Mouse (Mus musculus) neural tube, embryonic 11.5 days (tissue): Measurements from ENCODE around the gene Ryr1. TPM values are rescaled to one million over a fixed set of nuclear protein-coding genes. Genes with fewer than 3 reads are reported as not detected.
A peak's percentile ranks its signal among the peaks of the same experiment; 100 is the strongest.

Experiments
- ATAC-seq: fragments of 200-750 bp; cut with Nextera tagmentation; 2 replicates; pipeline ENCODE4 v1.8.0; 2017; ENCODE audit warnings: moderate number of reproducible peaks, mild to moderate bottlenecking, moderate TSS enrichment, moderate library complexity; ENCODE audit not compliant: insufficient read depth, low FRiP score, low TSS enrichment
- DNase-seq: peaks from one replicate; pipeline ENCODE4 v3.0.0-alpha.2; 2015; ENCODE audit warnings: low spot score
- H3K27ac ChIP-seq: fragments of 300-500 bp; sonication (generic); 2 replicates; pipeline ENCODE4 v1.5.1; 2014; ENCODE audit warnings: low read depth, mild to moderate bottlenecking, low read length
- H3K27me3 ChIP-seq: fragments of 300-500 bp; sonication (generic); 2 replicates; pipeline ENCODE4 v1.6.1; 2014; ENCODE audit warnings: mild to moderate bottlenecking, low read length, mixed read lengths; ENCODE audit not compliant: control insufficient read depth, insufficient read depth
- H3K36me3 ChIP-seq: fragments of 300-500 bp; sonication (generic); 2 replicates; pipeline ENCODE4 v1.6.1; 2014; ENCODE audit warnings: mild to moderate bottlenecking, low read length, moderate library complexity, mixed read lengths; ENCODE audit not compliant: control insufficient read depth, insufficient read depth
- H3K4me1 ChIP-seq: fragments of 300-500 bp; sonication (generic); 2 replicates; pipeline ENCODE4 v1.6.1; 2014; ENCODE audit warnings: low read length, mixed read lengths; ENCODE audit not compliant: control insufficient read depth, insufficient read depth
- H3K4me2 ChIP-seq: fragments of 300-500 bp; sonication (generic); 2 replicates; pipeline ENCODE4 v1.6.1; 2014; ENCODE audit warnings: low read depth, mild to moderate bottlenecking, moderate library complexity
- H3K4me3 ChIP-seq: fragments of 300-500 bp; sonication (generic); 2 replicates; pipeline ENCODE4 v1.5.1; 2014; ENCODE audit warnings: low read depth, low read length
- H3K9ac ChIP-seq: fragments of 300-500 bp; sonication (generic); 2 replicates; pipeline ENCODE4 v1.6.1; 2014; ENCODE audit warnings: mild to moderate bottlenecking, low read length
- H3K9me3 ChIP-seq: fragments of 300-500 bp; sonication (generic); 2 replicates; pipeline ENCODE4 v1.6.1; 2016; ENCODE audit warnings: low read length; ENCODE audit not compliant: control insufficient read depth
- WGBS: fragments of 180-500 bp; shearing (Covaris S2); extraction: QIAGEN DNeasy Blood & Tissue Kit; methylation state at CpG from one replicate; pipeline ENCODE4 v1.1.7; 2014; 5-methylcytosine and 5-hydroxymethylcytosine counted together
- polyA plus RNA-seq: library from polyadenylated mRNA; unstranded; fragments of >200 nt; fragmentation: Nextera tagmentation; extraction: Ambion mirVana; gene quantifications from 2 replicates; pipeline ENCODE4 v1.2.1, GENCODE M21; 2014

Gene Ryr1
- polyA plus RNA-seq, 1 experiment from 2014 or later = 2.0 TPM

DNA sequence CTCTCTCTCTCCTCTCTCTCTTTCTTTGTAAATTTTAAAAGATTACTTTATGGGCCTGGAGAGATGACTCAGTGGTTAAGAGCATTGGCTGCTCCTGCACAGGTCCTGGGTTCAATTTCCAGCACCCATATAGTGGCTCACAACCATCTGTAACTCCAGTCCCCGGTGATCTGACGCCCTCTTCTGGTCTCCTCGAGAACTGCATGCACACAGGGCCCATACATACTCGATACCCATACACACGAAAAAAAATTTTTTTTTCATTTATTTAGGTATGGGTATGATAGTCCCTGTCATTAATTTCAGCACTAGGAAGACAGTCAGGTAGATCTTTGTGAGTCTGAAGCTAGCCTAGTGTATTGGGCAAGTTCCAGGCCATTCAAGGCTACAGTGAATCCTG is 83.8 kb downstream of the Ryr1 start:
- no peaks in the 10 kb centered on the region for H3K27me3 ChIP-seq
- no peaks in the 10 kb centered on the region for H3K9me3 ChIP-seq
- no peaks in the 10 kb centered on the region for H3K36me3 ChIP-seq
- no peak overlapping the region for H3K4me3 ChIP-seq
- no peak for ATAC-seq
- DNase-seq = no peak
- H3K4me2 ChIP-seq = no peak overlapping the region
- 81% methylated on average over 5 of the region's 5 CpGs for WGBS
- H3K27ac ChIP-seq = no peak overlapping the region
- H3K4me1 ChIP-seq = 0 out of 2 replicates have a peak, but pooled peaks cover 2% of the 10 kb centered on the region
- no peak overlapping the region for H3K9ac ChIP-seq

DNA sequence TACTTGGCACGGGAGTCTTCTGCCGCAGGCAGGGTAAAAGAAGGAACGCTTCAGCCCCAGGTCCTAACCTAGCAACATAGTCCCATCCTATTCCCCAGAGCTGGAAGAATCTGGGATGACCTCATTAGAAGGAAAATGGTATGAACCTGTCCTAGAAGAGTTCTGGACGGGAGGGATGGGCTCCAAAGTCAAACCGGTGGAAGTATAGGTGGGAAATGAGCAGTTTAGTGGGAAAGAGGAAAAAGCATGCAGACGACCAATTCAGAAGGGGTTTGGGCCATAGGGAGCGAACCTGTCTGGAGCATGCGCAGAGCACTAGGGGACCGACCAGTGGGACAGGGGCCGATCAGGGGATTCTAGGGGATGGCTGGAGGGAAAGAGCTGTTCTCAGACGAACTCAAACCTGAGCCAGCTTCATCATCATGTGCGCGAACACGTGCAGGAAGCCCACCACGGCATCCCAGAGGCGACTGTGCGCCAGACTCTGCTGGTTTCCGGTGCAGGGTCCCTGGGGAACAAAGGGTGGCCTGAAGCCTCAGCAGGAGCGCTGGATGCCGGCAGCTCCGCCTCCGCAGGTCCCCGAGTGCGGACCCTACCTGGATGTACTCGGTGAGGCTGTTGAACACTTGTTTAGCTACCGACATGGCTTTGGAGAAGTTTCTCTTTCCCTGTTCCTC is 84.9 kb downstream of the Ryr1 start:
- Histone ChIP-seq H3K4me2 (peak overlapping the region; percentile 53), H3K36me3 (no peaks in the 10 kb centered on the region), H3K4me1 (0 out of 2 replicates have a peak, but pooled peaks cover 2% of the 10 kb centered on the region), H3K9ac (peak overlapping the region; percentile 72), H3K4me3 (peak overlapping the region; percentile 36), H3K9me3 (no peaks in the 10 kb centered on the region; the same call in 1 of the 2 replicates), H3K27ac (no peak overlapping the region), H3K27me3 (no peaks in the 10 kb centered on the region)
- WGBS = 3% methylated on average over 26 of the region's 26 CpGs
- peak; percentile 25; the same call in 1 of the 2 replicates for ATAC-seq
- peak; percentile 67 for DNase-seq

DNA sequence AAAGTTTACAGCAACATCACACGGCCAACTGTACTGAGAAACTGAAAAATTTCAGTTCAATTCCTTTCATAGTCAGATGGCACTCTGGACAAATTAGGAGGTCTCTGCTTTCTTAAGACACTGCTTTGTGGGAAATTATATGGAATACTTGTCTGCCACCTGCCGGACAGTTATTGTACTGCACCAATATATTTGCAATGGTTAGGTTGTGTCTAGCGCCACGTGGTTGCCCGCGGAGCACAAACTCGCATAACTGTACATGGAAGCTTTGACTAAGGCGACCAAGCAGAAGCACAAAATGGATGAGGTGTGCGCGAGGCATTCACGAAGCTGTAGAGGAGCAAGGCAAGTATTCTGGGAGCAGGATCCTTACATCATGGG is 85.4 kb downstream of the Ryr1 start:
- under 1% methylated on average over 11 of the region's 11 CpGs for WGBS
- peak; percentile 88 for DNase-seq
- H3K27ac ChIP-seq = no peak overlapping the region

GRCm38 (mm10) chr7:29037261-29037660 is 87.7 kb downstream of the Ryr1 start:
- no peak for ATAC-seq
- 0 out of 2 replicates have a peak, but pooled peaks cover 2% of the 10 kb centered on the region for H3K4me1 ChIP-seq
- no peaks in the 10 kb centered on the region for H3K36me3 ChIP-seq
- no peak overlapping the region for H3K9ac ChIP-seq
- H3K27ac ChIP-seq = no peak overlapping the region
- no peak overlapping the region for H3K4me3 ChIP-seq
- WGBS = 79% methylated on average over 6 of the region's 6 CpGs
- H3K27me3 ChIP-seq = no peaks in the 10 kb centered on the region
- no peak for DNase-seq
- H3K9me3 ChIP-seq = no peaks in the 10 kb centered on the region; the same call in 1 of the 2 replicates
- H3K4me2 ChIP-seq = no peak overlapping the region

More for the DNA sequence above, 85.4 kb downstream of the Ryr1 start:
- Histone ChIP-seq H3K9me3 (no peaks in the 10 kb centered on the region; the same call in 1 of the 2 replicates), H3K4me1 (0 out of 2 replicates have a peak, but pooled peaks cover 2% of the 10 kb centered on the region), H3K27me3 (no peaks in the 10 kb centered on the region), H3K4me3 (peak overlapping the region; percentile 36), H3K9ac (0 out of 2 replicates have a peak overlapping the region, but pooled peaks have one; percentile 72), H3K36me3 (no peaks in the 10 kb centered on the region), H3K4me2 (peak overlapping the region; percentile 53)
- peak; percentile 48; the same call in 1 of the 2 replicates for ATAC-seq

DNA sequence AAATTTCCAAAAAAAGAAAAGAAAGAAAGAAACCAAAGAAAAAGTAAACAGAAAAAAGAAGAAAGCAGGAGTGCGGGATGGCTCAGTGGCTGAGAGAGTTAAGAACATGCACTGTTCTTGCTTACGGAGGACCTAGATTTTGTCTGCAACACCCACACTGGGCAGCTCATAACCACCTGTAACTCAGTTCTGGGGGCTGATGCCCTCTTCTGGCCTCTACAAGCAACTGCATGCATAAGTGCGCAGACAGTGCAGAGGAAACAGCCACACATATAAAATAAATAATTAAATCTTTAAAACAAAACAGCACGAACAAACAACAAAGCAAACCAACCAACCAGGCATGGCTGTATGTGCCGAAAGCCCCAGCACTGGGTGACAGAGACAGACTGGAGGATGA is 92.3 kb downstream of the Ryr1 start:
- no peak for DNase-seq
- Histone ChIP-seq H3K27ac (no peak overlapping the region), H3K9ac (no peak overlapping the region), H3K36me3 (no peaks in the 10 kb centered on the region), H3K9me3 (no peaks in the 10 kb centered on the region; the same call in 1 of the 2 replicates), H3K4me3 (no peak overlapping the region), H3K4me2 (no peak overlapping the region), H3K4me1 (no peaks in the 10 kb centered on the region), H3K27me3 (no peaks in the 10 kb centered on the region)
- no peak for ATAC-seq
- 84% methylated on average over 5 of the region's 5 CpGs for WGBS

DNA sequence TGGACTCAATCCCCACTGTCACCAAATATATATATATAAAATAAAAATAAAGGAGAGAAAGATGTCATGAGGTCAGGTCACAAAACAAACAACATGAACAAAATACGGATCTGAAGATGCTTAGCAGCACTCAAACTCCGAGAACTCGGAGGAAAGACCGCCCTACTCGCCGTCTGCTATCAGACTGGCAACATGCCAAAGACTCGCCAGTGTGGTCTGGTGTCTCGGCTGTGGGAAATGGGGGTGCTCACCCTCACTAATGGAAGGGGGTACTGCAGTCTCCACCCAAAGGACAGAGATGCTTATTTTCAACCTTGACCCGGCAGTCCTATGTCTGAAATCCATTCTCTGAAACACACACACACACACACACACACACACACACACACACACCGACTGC is 93.3 kb downstream of the Ryr1 start:
- H3K4me1 ChIP-seq = no peaks in the 10 kb centered on the region
- H3K4me2 ChIP-seq = no peak overlapping the region
- ATAC-seq (no peak), DNase-seq (no peak)
- no peaks in the 10 kb centered on the region for H3K36me3 ChIP-seq
- H3K9ac ChIP-seq = no peak overlapping the region; the same call in 1 of the 2 replicates
- H3K27ac ChIP-seq = no peak overlapping the region
- H3K9me3 ChIP-seq = no peaks in the 10 kb centered on the region; the same call in 1 of the 2 replicates
- no peaks in the 10 kb centered on the region for H3K27me3 ChIP-seq
- WGBS = 90% methylated on average over 10 of the region's 10 CpGs
- H3K4me3 ChIP-seq = no peak overlapping the region

- no peak overlapping the region for H3K27ac ChIP-seq
- no peak overlapping the region for H3K9ac ChIP-seq
- ATAC-seq (no peak), DNase-seq (no peak)
- WGBS = 88% methylated on average over 14 of the region's 14 CpGs
- no peaks in the 10 kb centered on the region for H3K36me3 ChIP-seq
- no peak overlapping the region for H3K4me3 ChIP-seq
- no peaks in the 10 kb centered on the region for H3K27me3 ChIP-seq
- H3K4me2 ChIP-seq = no peak overlapping the region
- H3K9me3 ChIP-seq = no peaks in the 10 kb centered on the region
- H3K4me1 ChIP-seq = no peaks in the 10 kb centered on the region
Measured at GRCm38 (mm10) chr7:29029690-29030656, 95.0 kb downstream of the Ryr1 start.

DNA sequence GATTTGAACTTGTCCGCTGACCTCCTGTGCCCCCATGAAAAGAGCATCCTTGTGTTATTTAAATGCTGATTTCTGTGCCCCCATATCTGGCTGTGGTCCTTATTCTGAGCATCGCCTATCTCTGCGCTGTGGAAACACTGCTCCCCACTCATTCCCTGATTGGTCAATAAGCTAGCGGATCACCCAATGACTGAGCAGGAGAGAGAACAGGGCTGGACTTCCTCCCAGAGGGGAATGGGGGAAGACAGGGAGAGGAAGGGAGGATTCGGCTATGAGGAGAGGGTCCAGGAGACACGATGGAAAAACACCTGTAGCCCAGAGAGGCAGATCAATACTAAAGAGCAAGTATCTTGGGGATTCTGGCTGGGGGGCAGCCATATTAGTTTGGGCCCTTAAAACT is 96.2 kb downstream of the Ryr1 start:
- no peaks in the 10 kb centered on the region for H3K4me1 ChIP-seq
- no peaks in the 10 kb centered on the region for H3K9me3 ChIP-seq
- H3K27ac ChIP-seq = no peak overlapping the region
- H3K9ac ChIP-seq = no peak overlapping the region
- 88% methylated on average over 6 of the region's 6 CpGs for WGBS
- H3K27me3 ChIP-seq = no peaks in the 10 kb centered on the region
- no peak for ATAC-seq
- DNase-seq = no peak
- H3K36me3 ChIP-seq = no peaks in the 10 kb centered on the region
- H3K4me3 ChIP-seq = no peak overlapping the region
- no peak overlapping the region for H3K4me2 ChIP-seq
